Mouse (Mus musculus) cerebellum, postnatal 14 days (tissue): ENCODE data around the gene Tnfrsf9.
A peak's percentile ranks its signal among the peaks of the same experiment; 100 is the strongest.

ENCODE experiments used
- DNase-seq, 2 experiments: peaks; one replicate each; pipeline ENCODE4 v3.0.0; 2021; ENCODE audit warnings: mixed read lengths in 2 of 2

Tnfrsf9 gene

GRCm38 (mm10) chr4:150937293-150938062, 23.1 kb downstream of the Tnfrsf9 start:
- peak; percentile 62 to 65 for DNase-seq

- no peak for DNase-seq
These were observed 23.7 kb downstream of the Tnfrsf9 start for GRCm38 (mm10) chr4:150938063-150938452.

- DNase-seq, result no peak
These were observed 25.8 kb downstream of the Tnfrsf9 start for GRCm38 (mm10) chr4:150939991-150940651.

GRCm38 (mm10) chr4:150944707-150945106, 30.3 kb downstream of the Tnfrsf9 start:
- DNase-seq, result no peak

GRCm38 (mm10) chr4:150950972-150951371, 36.6 kb downstream of the Tnfrsf9 start:
- no peak for DNase-seq

GRCm38 (mm10) chr4:150956369-150957105, 42.2 kb downstream of the Tnfrsf9 start:
- DNase-seq, result peak; percentile 25 to 37

- no peak for DNase-seq
These were observed 42.7 kb downstream of the Tnfrsf9 start for GRCm38 (mm10) chr4:150957106-150957458.

GRCm38 (mm10) chr4:150958536-150958935, 44.2 kb downstream of the Tnfrsf9 start:
- no peak for DNase-seq

GRCm38 (mm10) chr4:150962231-150962630, 47.9 kb downstream of the Tnfrsf9 start:
- no peak for DNase-seq

- DNase-seq, result no peak
These were observed 49.3 kb downstream of the Tnfrsf9 start for GRCm38 (mm10) chr4:150963711-150964110.

GRCm38 (mm10) chr4:150964635-150965554, 50.5 kb downstream of the Tnfrsf9 start:
- peak; percentile 91 to 96 for DNase-seq

- DNase-seq, result no peak
These were observed 51.2 kb downstream of the Tnfrsf9 start for GRCm38 (mm10) chr4:150965555-150965951.

- peak; percentile 73 to 86 for DNase-seq
These were observed 52.2 kb downstream of the Tnfrsf9 start for GRCm38 (mm10) chr4:150966556-150966955.

GRCm38 (mm10) chr4:150968956-150969355, 54.6 kb downstream of the Tnfrsf9 start:
- no peak for DNase-seq

- DNase-seq, result no peak
These were observed 58.9 kb downstream of the Tnfrsf9 start for GRCm38 (mm10) chr4:150973264-150973663.

GRCm38 (mm10) chr4:150975145-150975544, 60.8 kb downstream of the Tnfrsf9 start:
- DNase-seq, result no peak

GRCm38 (mm10) chr4:150978156-150978910, 64.0 kb downstream of the Tnfrsf9 start:
- DNase-seq, result no peak

- no peak for DNase-seq
These were observed 65.1 kb downstream of the Tnfrsf9 start for GRCm38 (mm10) chr4:150979455-150979854.

GRCm38 (mm10) chr4:150980153-150980552, 65.8 kb downstream of the Tnfrsf9 start:
- no peak for DNase-seq

- peak in 1 of 2 experiments; percentile 26 for DNase-seq
These were observed 75.8 kb downstream of the Tnfrsf9 start for GRCm38 (mm10) chr4:150990148-150990547.
